Mouse (Mus musculus): ENCODE data around the gene Agtpbp1.

- TF ChIP-seq POLR2A (IDR thresholded peaks at IDR 0.05; ENCODE audit: low read depth, low read length): no peak
- no peak for TF ChIP-seq CTCF (IDR thresholded peaks at IDR 0.05; ENCODE audit: extremely low read depth, insufficient read depth, insufficient read length, insufficient replicate concordance)
These were observed 79.2 kb downstream of the Agtpbp1 start for GRCm38 (mm10) chr13:59505867-59506266.
